Mouse (Mus musculus) embryonic fibroblast, embryonic 13.5 days (primary cell): ENCODE measurements at regions not wholly inside any gene's neighbourhood (a gene's known extent, or its start where the extent isn't known, plus 50 kb on each side); places are given as distances from the start of the nearest gene placed in this dataset.

Experiments
- H3K27ac ChIP-seq: 2 replicates; pipeline ENCODE4 v1.5.1; 2012; ENCODE audit warnings: low read length, control low read depth, inconsistent platforms; ENCODE audit not compliant: insufficient read depth
- H3K4me1 ChIP-seq: 2 replicates; pipeline ENCODE4 v1.6.1; 2011; ENCODE audit warnings: low read length; ENCODE audit not compliant: control insufficient read depth, insufficient read depth
- H3K4me3 ChIP-seq: 2 replicates; pipeline ENCODE4 v1.5.1; 2011; ENCODE audit warnings: mild to moderate bottlenecking, control low read depth, low read length; ENCODE audit not compliant: insufficient read depth
- CTCF ChIP-seq: IDR thresholded peaks from 2 replicates; pipeline ENCODE4 v1.5.1; 2011; ENCODE audit warnings: mild to moderate bottlenecking, control low read depth, low read length, moderate library complexity, borderline replicate concordance; ENCODE audit not compliant: insufficient read depth
- POLR2A ChIP-seq: IDR thresholded peaks from 2 replicates; pipeline ENCODE4 v1.6.1; 2011; ENCODE audit warnings: low read depth, mild to moderate bottlenecking, control low read depth, low read length, moderate library complexity

DNA sequence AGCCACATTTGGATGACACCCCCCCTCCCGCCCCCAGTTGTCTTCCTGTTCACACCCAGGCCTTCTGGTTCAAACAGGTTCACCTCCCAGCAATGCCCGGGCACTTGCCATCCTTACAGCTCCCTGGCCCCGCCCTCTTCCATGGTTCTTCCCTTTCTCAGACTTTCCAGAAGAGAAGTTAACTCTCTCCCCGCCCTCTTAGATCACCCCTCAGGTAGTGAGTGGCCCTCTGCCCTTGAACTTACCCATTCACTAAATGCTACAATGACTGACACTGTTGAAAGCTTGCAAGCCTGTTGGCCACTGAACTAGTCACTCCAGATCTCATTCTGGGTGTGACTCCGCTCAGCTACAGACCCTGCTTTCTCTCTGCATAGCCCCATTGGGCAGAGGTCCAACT, 99.1 kb downstream of the Btc start:
- no peak overlapping the region for H3K4me3 ChIP-seq
- TF ChIP-seq POLR2A (no peak), CTCF (no peak)
- H3K27ac ChIP-seq: no peak overlapping the region
- peaks cover 3% of the 10 kb centered on the region for H3K4me1 ChIP-seq

DNA sequence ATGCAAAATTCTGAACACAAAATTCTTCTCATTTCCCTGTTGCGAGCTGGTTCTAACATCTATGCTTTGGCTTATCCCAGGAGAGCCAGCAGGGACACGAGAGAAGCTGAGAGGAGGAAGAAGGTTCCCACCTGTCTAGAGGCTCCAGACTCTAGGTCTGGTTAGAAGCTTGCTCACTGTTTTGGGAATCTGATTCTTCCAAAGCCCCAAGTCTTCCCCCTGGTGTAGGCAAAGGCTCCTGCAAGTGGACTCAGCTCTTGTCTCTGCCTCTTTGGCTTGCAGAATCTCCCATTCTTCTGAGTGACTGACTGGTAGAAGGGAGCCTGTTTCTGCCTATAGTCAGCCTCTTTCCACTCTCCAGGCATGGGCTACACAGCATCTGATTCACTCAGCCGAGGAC, 95.8 kb downstream of the Btc start:
- H3K4me3 ChIP-seq: no peak overlapping the region
- no peak for TF ChIP-seq POLR2A
- no peak for TF ChIP-seq CTCF
- H3K27ac ChIP-seq: no peak overlapping the region

More for the DNA sequence above, 95.8 kb downstream of the Btc start:
- peaks cover 7% of the 10 kb centered on the region for H3K4me1 ChIP-seq
